Mouse (Mus musculus) spleen, postnatal 10 days (tissue): ENCODE measurements around the gene Prdm16.

Experiments
- DNase-seq, 2 experiments: peaks; one replicate each; pipeline ENCODE4 v3.0.0; 2021 to 2022; ENCODE audit warnings: low spot score in 2 of 2

The Prdm16 gene

DNA sequence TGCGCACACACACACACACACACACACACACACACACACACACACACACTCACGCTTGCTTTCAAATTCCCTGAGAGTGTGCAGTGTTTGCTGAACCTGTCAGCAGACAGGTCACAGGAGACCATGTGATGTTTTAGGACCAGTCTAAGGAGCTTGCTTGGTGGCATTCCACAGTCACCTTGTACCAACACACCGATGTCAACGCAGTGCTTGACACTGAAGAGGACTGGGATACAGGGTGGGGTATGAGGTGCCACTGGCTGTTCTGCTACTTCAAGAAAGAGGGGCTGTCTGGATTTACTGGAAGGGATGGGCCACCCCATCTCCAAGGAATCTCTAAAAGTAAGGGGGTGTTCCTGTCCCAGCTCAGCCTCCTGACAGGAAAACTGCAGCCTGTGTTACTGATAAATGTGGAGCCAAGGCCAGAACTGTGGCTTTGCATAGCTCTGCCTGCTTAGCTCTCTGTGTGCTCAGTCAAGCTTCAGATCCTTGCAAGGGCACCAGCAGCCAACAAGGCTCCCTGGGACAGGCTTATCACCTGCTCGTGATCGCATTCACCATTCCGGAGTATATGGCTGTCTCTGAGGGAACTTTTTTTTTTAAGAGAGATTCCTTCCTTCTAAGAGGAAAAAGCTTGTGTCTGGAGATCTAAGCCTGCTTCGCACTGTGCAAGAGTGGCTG lies 157.6 kb downstream of the Prdm16 start:
- DNase-seq = no peak

DNA sequence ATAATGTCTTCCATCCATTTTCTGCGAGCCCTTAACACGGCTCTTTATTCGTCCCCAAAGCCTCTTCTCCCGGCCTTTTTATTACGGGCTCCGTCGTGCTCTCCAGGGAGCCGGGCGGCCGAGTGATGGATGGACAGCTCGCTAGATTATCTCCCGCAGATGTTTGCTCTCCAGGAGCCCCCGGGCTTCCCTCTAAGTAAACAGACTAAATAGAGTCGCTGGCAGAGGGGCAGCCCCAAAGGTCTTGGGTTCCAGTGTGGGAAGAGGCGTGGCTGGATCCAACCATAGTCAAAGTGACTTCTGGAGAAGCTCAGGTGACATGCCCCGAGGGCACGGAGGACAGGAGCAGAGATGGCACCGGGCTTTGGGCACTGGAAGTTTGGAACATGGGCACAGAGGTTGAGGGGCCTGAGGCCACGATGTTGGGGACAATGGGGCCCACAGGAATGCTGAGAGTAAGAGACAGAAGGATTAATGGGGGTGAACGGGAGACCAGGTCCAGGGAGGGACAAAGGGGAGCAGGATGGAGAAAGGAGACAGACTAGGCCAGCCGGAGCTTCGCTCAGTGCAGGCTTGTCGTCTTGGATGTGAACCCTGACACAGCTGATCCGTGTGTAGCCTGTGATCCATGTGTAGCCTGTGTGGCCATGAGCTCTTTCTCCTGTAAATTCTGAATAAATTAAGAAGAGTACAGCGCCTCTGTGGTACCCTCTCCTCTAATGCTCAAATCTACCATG lies 162.9 kb downstream of the Prdm16 start:
- no peak for DNase-seq

DNA sequence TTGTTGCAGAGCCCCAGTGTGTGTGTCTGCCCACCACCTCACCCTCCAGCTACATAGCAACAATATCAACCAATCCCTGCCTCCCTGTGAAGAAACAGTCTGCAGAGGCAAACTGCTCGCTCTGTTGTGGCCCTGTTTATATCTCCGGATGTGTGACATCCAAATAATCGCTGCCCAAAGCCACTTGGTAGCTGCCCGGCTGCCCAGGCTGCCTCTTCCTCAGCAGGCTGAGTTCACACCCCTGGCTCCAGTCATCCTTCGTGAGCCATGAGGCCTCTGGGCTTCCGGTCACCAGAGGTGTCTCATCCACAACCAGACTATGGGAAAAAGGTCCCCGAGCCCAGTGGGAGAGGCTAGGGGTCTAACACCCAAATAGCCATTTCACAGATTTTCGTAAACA lies 164.1 kb downstream of the Prdm16 start:
- DNase-seq = no peak

DNA sequence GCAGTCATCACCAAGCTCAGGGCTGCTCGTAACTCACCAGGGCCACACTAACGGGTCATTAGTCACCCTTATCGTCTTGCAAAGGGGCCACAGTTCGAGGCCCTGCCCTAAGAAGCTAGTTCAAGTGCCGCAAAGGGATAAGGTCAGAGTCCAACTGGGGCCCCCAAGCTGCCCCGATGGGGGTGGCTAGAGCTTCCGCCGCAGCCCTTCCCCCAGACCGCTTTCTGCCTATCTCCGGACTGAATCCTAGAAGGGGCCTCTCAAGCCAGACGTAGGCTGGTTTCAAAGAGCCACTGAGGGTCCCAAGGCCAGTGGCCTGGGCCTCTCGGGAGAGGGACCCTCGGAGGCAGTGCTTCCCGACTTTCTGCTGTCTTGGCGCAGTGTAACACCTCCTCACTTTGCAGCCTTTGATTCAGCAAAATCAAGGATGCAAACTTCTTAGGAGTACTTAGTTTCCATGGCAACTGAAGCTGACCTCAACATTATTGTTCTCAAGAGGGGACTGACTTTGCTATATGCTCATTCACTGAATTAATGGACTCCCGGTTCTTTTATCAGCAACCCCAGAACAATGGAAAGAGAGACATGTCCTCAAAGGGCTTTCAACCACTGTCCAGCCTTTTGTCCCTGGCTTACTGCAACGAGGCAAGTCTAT lies 165.1 kb downstream of the Prdm16 start:
- DNase-seq = no peak

DNA sequence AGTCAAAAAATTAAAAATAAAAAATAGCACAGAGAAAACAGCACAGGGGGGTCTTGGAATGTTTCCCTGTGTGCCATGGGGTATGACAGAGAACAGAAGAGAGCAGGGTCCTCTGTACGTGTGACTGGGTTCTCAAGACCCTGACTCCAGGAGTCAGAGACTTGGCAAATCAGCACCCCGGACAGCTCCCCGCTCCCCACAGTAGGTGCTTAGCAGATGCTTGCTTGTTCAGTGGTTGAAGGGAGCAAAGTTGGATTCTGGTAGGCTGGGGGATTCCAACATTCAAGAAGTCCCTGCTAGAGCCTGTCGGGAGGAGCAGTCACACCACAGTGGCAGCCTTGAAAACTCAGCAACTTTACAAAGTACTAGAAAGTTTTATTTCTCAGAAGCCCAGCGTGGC lies 170.4 kb downstream of the Prdm16 start:
- peak in 1 of 2 experiments; percentile 45 for DNase-seq

DNA sequence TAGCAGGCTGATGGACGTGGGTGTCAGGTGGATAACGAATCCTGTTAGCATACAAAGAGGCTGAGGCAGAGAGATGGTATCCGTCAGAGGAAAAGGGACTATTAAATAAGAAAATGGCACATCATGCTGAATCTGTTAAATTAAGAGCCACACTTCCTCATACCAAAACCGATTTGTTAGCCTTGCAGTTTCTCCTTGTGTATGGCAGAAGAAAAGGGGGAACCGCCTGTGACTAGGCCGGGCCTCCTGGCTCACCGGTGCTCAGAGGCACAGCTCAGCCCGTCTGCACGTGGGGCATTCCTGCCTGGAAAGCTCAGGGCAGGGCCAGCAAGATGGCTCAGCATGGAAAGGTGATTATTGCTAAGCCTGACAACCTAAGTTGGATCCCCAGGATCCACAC lies 171.6 kb downstream of the Prdm16 start:
- no peak for DNase-seq

DNA sequence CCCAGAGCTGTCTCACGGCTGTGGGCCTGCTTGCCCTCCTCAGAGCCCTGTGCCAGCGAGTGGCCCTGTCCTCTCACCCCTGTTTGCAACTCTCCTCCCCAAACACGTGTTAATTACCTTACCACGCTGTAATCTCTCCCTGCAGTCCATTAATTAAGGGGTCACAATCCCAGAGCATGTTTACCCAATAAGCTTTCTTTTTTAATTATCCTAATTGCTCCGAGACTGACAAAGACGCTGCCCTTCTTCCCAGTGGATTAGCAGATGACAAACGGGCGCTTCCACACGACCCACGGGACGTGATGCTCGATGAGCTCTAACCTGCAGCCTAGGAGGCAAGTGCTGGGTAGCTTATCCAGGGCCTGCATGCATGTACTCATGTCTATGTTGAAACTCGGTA lies 176.7 kb downstream of the Prdm16 start:
- DNase-seq = no peak

DNA sequence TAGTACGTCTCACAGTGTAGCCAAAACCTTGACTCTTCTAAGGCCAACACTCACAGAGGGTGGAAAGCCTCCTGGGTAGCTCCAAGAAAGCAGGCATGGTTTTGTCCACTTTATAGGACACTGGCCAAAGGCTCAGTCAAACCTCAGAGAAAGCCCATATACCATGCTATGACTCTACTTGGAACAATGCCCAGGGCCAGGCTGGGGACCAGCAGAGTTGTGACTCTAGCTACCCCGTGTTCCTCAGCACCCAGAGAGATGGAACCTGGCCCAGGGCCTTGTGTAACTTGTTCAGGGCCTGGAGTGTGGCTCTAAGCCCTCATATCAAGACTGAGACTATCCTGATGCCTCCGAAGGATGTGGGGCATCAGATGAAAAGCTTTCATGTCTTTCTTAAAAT lies 178.9 kb downstream of the Prdm16 start:
- DNase-seq = no peak

DNA sequence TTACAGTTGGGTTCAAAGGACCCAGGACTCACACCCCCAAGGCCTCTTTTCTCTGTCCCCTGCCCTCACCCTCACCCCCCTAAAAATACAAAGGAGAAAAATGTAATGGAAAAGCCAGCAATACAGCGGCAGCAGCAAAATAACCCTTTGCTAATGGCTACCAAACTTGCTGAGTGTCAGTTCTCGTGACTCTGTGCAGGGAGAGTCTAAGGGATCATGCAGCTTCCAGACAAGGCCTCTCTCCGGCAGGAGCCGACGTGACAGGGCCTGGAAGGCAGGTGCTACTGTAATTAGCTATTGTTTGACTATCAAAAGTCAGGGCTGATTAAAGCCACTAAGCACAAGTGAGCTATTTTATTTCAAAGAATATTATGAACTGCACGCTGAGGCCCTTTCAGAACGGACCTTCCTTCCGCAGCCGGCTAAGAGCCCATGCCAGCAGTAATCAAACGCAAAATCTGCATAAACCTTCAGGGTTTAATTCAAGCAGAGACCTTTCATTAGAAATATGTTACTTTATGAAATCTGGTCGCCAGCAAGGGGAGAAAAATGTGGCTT lies 180.3 kb downstream of the Prdm16 start:
- no peak for DNase-seq

DNA sequence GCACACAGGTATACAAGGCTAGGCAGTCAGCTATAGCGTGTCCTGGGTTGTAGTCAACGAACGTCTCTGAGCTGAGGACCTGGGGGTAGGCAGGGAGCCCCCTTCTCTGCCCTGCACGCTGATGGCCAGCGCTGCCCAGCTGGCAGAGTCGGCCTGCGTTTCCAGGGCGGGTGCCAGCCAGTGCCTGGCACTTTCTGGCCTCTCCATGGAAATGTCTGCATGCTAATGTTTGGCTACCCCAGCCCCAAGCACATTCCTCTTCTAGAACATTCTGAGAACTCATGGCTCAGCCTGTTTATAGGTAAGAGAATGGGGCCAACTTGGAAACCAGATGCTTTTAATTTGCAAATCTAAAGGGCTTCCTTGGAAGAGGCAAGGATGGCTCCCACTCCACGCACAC lies 186.2 kb downstream of the Prdm16 start:
- DNase-seq = no peak

DNA sequence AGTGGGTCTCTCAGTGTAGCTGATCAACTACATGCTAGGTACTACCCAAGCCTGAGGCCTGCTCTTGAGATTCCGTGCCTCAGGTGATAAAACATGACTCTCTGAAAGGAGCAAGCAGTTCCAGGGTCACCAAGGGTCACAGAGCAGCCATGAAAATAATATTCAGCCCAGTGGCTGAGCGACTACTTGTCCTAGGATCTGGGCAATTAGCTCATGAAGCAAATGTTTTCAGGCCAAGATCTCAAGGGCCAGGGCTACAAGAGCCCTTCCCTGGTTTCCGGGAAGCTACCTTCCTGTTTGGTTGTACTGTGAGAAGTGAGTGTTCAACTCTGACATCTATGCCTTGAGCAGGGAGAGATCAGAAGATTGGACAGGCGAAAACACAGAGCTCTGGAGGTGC lies 186.6 kb downstream of the Prdm16 start:
- DNase-seq = no peak

DNA sequence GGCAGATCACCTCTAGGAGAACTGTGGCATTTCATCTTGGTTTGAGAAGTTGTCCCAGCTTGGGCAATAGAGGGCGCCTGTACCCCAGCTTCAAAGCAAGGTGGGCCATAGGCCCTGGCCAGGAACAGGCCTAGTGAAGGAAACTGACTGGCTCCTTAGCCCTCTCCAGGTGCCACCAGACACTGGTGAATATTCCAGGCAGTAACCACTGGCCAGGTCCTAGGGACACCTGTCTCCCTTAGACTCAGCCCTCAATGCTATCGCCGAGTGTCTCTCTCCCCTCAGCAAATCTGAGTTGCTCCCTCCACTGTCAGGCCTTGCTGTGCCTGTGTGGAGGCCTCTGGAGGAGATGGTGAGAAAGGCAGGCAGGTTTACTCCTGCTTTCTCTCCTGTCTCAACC lies 187.3 kb downstream of the Prdm16 start:
- no peak for DNase-seq

DNA sequence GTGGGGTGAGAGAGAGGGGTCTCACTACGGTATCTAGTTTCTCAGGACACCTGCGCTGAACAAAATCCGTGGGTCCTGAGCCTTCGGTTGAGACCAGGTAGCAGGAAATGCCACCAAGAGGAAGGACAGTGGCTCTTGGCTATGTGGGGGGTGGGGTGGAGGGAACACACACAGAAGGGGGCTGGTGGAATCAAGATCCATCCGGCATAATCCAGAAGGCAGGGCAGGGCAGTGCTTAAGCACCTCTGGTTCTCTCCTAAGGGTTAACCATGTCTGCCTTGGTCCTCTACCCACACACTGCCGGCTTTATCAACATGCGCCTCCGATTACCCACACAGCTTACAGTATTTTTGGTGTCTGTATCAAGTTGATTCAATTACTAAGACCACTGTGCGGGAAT lies 191.0 kb downstream of the Prdm16 start:
- DNase-seq = no peak

DNA sequence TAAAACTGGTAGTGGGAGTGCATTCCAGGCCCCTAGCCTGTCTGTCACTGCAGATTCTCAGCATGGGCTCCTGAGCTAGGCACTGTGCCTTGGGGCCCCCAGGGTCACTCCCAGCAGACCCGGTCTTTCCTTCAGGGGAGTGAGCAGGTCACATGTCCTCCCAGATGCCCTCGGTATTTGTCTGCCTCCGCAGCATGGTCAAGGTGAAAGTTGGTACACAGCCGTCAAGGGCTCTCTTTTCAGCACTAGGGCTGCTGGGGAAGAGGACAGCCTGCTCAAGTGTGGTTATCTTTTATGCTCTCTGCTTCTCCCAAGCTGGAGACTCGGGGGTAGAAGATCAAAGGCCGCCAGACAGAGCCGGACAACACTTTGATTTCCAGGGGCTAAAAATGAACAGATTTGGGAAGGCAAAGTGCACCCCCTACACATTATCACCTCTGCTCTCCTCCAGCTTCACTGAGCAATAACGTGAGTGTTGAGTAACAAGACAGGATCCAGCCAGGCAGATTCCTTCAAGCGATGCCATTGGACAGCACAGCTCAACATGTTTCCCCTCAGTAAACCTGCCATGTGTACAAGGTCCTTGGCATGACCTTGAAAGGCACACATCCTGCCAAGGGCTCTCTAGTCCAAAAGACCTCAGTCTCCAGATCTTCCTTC lies 193.9 kb downstream of the Prdm16 start:
- DNase-seq = no peak

DNA sequence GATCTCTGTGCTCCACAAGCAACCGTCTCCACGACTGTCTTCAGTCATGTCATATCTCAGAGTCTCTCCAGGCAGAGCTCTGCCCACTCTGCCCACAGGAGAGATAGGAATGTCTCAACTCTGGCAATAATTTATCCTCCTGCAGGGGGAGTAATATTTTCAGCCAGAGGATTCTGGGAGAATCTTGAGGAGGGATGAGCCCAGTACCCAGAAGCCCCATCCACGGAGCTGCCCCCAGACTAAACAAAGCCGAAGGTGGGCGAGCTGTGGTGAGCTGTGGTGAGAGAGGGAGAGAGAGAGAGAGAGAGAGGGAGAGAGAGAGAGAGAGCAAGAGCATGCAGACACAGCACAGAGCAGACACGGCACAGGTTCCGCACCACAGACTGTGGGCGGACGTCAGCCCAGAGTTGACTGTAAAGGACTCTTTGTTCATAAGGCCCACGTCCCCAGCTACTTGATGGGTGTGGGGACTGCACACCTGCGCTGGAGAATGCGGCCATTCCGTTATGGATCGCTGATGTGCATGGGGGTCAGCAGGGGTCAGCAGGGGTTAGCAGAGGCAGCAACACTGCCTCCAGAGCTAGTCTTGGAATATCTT lies 197.1 kb downstream of the Prdm16 start:
- no peak for DNase-seq

DNA sequence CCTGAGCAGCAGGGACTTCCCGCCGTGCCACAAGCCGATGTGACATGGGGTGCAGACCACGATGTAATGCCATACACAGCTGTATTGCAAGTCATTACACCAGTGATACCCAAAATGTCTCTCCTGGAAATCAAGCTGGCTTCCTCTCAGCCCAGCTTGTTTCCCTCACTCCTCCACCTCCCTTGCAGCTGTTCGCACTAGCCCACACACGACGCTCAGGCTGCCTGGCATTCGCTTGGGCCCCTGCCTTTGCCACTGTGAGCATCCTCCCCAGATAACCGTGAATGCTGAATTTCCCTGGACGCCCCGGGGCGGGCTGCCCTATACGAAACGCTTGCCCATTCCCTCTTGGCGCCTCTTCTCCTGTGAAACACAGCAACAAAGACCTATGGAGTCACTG lies 198.1 kb downstream of the Prdm16 start:
- no peak for DNase-seq

DNA sequence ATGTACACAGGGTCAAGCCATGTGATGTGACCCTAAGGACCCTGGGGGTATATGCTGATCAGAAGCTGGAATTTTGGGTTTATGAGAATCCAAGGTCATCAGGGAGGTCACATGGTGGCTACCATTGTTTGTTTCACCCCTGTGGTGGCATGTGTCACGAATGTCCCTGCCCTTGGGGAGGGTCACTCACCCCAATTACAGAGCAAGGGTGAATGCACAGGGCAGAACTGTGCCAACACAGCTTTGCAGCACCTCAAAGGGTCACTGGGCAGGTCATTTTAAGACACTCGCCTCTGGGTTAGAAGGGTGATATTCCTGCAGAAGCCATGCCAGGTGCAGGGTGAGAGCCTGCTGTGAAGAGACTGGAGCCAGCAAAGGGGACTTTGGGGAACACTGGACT lies 206.9 kb downstream of the Prdm16 start:
- DNase-seq = no peak

DNA sequence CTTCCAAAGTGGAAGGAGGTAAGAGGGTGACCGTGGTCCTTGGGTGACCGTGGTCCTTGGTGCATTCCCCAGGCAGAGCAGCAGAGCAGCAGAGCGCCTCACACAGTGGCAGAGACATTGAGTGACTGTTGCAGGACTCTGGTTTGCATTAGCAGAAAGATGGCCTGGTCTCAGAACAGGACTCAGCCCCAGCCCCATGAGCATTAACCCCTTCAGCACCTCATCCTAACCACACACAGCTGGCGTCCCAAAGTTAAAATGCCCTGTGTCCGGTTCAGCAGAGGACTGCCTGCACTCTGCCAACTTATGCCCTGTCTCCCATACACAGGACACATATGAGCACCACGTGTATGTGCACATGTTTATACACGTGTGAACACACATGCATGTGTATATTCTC lies 209.8 kb downstream of the Prdm16 start:
- DNase-seq = no peak

DNA sequence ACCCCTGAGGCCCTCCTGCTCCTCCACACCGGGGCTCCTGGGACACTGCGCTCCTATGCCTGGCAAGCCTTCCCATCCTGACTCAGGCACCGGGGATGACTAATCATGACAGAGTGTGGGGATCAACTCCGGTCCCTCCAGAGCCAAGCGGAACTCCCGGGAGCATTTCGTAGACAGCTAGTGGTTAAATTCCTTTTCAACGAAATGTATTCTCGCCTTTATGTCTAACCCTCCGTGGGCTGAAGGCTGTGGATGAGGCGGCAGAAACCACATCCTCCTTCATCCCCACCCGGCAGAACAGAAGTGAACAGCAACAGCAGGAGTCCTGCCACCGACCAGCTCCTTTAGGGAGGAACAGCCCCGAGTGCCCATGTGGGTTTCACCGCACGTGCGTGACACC lies 211.4 kb downstream of the Prdm16 start:
- no peak for DNase-seq

DNA sequence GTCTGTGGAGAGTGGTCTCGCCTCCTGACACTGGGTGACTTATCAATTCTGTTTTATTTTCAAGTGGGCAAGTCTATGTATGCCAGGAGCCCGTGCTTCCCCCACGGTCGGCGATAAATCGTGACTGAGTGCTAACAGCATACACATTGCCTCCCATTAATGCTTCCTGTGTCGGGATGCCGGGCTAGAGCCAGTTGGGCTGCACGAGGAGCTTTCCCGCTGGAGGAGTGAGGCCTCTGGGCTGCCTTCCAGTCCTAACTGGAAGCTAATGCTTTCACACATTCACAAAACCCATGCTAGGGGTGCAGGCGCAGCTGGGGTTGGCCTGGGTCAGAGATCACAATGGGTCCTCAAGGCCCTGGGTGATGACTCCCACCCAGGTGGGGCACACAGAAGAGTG lies 212.0 kb downstream of the Prdm16 start:
- no peak for DNase-seq

DNA sequence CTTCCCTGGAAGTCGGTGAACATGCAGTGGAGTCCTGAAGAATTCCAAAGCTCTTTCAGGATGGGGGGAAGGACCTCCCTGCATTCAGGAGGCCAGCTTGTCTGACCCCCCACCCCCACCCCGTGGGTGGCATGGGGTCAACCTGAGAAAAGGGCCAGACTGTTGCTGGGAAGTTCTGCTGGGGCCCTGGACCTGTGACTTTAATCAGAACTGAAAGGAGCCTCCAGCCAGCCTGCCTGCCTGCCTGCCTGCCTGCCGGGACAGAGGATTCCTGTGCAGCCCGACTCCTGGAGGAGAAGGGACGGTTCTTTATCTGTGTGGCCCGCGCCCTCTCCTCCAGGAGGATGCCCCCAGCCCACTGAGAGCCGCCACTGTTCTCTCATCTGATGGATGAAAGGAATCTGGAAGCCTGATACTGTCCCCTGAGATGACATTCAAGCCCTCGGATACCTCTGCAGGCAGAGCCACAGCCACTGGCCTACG lies 214.2 kb downstream of the Prdm16 start:
- DNase-seq = no peak

DNA sequence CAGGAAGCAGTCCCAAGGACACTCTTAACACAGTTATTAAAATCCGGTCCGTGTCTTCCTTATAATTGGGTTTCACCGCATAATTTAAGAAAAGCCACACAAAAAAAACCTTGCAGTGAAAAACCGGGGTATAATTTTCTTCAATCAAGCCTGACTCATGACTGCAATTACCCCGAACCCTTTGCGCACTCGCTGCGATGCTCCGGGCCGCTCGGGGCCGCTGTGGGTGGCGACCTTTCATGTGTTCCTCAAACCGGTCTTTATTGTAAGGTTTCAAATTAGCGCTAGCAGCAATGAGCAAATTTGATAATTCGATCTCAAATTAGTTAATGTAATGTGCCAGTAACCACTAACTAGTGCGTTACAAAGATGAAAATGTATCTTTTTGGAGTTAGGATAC lies 215.9 kb downstream of the Prdm16 start:
- no peak for DNase-seq
